Mouse (Mus musculus) spleen, adult 12 weeks (tissue): ENCODE measurements around the gene Rdm1.
"Not testable (repeated sequence)": the region's sequence is repeated elsewhere in the genome, so short reads cannot be mapped to it uniquely, and the experiment has no call there.

Experiments
- DNase-seq: peaks from one replicate; pipeline ENCODE4 v3.0.0; 2022; ENCODE audit warnings: low spot score

The Rdm1 gene

DNA sequence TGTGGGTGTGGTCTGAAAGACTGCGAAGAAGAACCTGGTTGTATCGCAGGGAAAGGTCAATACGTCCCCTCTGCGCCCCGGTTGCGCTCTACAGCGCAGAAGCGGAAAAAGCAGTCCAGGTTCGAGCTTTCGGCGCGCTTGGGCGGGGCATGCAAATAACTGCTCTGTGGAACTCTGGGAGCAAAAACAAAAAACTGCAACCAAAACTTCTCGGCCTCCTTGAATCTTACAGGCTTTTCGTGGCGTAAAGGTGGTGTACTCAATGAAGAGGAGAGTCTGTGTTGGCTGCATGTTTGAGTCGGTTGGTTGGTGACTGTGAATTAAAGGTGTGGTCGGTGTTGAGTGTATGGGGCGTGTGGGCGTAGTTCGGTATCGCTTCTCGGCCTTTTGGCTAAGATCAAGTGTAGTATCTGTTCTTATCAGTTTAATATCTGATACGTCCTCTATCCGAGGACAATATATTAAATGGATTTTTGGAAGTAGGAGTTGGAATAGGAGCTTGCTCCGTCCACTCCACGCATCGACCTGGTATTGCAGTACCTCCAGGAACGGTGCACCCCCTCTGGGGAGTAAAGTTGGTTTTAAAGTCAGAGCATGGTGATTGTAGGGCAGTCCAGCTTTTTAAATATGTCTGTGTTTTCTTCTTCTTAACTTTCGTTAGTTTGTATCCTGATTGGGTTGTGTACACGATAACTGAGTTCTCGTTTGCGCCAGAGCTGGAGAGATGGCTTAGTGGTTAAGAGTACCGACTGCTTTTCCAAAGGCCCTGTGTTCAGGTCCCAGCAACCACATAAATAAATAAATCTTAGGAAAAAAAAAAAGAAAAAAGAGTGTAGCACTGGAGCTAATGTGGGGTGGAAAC, at the start of gene Rdm1:
Rdm1 (plus strand) TSS at position 201 of the 862 bp plus-strand sequence.
- peak; percentile 76 for DNase-seq

DNA sequence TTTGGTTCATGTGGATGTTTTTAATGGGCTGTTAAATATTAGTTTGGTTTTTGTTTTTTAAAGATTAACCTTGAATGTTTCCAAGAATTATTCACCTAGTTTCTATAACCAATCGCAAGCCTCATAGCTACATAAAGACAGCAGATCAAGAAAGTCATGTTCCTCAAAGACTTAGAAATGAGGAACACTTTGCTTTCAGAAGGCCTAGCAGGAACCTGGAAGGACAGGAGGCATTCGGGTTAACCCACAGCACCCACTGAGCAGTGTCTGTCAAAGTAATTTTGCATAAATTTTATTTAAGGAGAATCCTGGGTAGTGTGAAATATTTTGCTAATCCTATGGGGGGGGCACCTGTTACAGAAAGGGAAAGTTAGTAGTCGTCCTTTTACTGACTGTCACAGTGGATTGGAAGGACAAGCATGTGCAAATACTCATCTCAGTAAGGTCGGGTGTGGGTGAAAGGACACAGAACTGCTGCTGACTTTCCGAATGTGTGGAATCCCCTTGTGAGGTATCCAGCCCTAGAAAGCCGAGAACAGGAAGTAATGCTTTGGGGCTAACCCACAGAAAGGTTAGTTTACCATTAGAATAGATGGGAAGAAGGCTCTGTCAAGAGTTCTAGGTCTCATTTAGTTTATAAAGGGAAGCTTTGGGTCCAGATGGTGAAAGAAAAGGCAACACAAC, 45.8 kb upstream of the Rdm1 start:
- no peak for DNase-seq

GRCm38 (mm10) chr11:101582054-101583035, 44.6 kb upstream of the Rdm1 start, which contains the start of gene Tmem106a:
TSS of gene Tmem106a (plus strand) at chr11:101582242.
- DNase-seq: peak; percentile 62

- DNase-seq: no peak
These were observed 43.8 kb upstream of the Rdm1 start for GRCm38 (mm10) chr11:101583205-101583604.

- not testable (repeated sequence) for DNase-seq
These were observed 42.0 kb upstream of the Rdm1 start for GRCm38 (mm10) chr11:101585031-101585430.

DNA sequence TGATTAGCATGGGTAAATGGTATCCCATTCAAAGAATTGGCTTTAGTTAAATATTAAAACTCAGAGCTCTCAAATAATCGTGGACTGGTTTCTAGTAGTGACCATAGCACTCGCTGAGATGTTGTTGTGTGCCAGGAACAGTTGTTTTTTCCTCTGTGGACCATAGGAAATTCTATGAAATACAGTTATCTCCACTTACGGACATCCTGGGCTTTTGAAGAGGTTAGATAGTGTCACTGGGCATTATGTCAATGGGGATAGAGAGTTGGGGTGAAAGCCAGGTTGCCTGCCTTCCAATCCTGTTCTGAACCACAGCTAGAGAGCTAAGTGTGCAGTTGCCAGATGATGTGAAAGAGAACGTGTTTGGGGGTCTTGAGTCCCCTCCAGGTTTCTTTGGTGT, 41.2 kb upstream of the Rdm1 start:
- DNase-seq: no peak

GRCm38 (mm10) chr11:101587676-101588075, 39.3 kb upstream of the Rdm1 start:
- DNase-seq: no peak

DNA sequence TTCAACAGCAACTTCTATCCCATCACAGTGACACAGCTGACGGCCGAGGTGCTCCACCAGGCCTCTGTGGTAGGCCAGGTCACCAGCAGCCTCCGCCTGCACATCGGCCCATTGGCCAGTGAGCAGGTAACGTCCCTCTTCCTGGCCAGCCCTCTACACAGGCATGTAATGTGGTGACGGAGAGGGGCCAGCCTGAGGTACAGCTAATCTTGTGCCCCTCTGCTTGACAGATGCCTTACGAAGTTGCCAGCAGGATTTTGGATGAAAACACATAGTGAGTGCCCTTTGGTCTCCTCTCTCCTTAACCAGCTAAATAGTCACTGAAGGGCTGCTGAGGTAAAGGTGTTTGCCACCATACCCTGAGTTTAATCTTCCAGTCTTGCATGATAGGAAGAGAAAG, 38.1 kb upstream of the Rdm1 start:
- DNase-seq: no peak

DNA sequence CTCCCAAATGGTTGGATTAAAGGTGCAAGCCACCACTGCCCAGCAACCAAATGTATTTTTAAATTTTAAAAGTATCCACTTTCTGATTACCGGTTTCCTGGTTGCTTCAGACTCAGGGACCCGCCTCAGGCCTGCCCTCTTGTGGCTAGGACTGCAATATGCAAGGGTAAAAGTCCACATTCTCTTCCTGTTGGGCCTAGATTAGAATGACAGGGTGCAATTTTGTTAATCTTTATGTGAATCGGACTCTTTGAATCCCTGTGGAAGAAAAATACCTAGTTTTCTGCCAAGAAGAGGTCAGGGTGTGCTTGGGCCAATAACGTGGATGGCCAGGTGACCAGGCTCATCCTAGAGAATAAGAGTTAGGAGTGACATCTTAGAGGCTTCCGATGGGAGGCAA, 37.6 kb upstream of the Rdm1 start:
- DNase-seq: peak; percentile 55

- DNase-seq: no peak
These were observed 36.9 kb upstream of the Rdm1 start for GRCm38 (mm10) chr11:101589989-101590624.

GRCm38 (mm10) chr11:101599156-101599555, 27.8 kb upstream of the Rdm1 start, which contains the start of gene Gm11634:
TSS of gene Gm11634 (minus strand) at chr11:101599256.
- DNase-seq: no peak

- no peak for DNase-seq
These were observed 24.5 kb upstream of the Rdm1 start for GRCm38 (mm10) chr11:101602491-101602890.

- DNase-seq: no peak
These were observed 22.9 kb upstream of the Rdm1 start for GRCm38 (mm10) chr11:101604116-101604515.

DNA sequence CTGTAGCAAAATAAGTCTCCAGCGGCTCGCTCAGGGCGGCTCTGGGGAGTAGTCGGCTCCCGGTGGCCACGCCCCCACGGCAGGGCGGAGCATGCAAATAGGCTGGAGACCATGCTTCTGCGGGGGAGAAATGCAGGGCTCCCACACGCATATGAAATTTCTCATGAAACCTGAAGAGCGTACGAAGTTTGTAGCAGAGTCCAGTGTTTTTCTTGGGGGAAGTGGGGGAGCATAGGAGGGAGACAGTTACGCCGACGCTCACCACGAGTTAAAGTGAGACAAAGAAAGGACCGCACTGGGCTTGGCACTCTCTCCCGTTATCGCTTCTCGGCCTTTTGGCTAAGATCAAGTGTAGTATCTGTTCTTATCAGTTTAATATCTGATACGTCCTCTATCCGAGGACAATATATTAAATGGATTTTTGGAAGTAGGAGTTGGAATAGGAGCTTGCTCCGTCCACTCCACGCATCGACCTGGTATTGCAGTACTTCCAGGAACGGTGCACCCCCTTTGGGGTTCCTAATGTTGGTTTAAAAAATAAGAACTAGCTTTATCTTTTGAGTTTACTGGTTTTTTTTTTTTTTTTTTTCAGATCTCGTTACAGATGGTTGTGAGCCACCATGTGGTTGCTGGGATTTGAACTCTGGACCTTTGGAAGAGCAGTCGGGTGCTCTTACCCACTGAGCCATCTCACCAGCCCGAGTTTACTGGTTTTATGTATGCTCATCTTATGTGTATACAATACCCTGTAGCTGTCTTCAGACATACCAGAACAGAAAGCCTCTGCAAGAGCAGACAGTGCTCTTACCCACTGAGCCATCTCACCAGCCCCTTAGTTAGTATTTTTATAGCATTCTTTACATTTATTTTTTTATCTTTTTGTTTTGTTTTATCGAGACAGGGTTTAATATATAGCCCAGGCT, 22.2 kb upstream of the Rdm1 start:
- peak; percentile 73 for DNase-seq

GRCm38 (mm10) chr11:101607134-101607533, 19.9 kb upstream of the Rdm1 start:
- not testable (repeated sequence) for DNase-seq

DNA sequence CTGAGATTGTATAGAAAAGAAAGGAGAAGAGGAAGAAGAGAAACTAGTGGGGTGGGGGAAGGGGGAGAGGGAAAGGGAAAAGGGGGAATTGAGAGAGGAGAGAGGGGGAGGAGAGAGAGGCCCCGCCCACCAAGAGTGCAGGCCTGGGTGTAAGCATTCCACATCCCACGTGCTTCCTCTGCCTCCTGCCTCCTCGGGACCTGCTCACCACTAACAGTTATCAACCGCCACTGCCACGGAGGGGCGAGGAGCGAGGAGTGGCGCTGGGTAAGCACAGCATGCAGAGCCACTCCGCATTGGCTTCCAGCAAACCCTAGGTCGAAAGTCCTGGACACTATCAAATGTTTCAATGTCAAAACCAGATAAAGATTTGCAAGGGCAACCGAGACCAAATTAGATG, 16.6 kb upstream of the Rdm1 start:
- no peak for DNase-seq

GRCm38 (mm10) chr11:101613596-101613995, 13.4 kb upstream of the Rdm1 start:
- DNase-seq: no peak

- DNase-seq: no peak
These were observed 12.9 kb upstream of the Rdm1 start for GRCm38 (mm10) chr11:101614116-101614515.

- no peak for DNase-seq
These were observed 11.6 kb upstream of the Rdm1 start for GRCm38 (mm10) chr11:101615380-101615779.

GRCm38 (mm10) chr11:101616104-101616503, 10.9 kb upstream of the Rdm1 start:
- DNase-seq: no peak
